Mouse (Mus musculus) CD4-positive, CD25-positive, alpha-beta regulatory T cell (primary cell): Measurements from ENCODE around the gene Mrpl39. TPM values are rescaled to one million over a fixed set of nuclear protein-coding genes. Genes with fewer than 3 reads are reported as not detected.

Experiments used
- polyA plus RNA-seq: library from polyadenylated mRNA; unstranded; fragments of 100-300 nt; shearing (Covaris generic); gene quantifications from one replicate; pipeline ENCODE4 v1.2.1, GENCODE M21; 2017

Gene Mrpl39
- polyA plus RNA-seq: 36.4 TPM

DNA sequence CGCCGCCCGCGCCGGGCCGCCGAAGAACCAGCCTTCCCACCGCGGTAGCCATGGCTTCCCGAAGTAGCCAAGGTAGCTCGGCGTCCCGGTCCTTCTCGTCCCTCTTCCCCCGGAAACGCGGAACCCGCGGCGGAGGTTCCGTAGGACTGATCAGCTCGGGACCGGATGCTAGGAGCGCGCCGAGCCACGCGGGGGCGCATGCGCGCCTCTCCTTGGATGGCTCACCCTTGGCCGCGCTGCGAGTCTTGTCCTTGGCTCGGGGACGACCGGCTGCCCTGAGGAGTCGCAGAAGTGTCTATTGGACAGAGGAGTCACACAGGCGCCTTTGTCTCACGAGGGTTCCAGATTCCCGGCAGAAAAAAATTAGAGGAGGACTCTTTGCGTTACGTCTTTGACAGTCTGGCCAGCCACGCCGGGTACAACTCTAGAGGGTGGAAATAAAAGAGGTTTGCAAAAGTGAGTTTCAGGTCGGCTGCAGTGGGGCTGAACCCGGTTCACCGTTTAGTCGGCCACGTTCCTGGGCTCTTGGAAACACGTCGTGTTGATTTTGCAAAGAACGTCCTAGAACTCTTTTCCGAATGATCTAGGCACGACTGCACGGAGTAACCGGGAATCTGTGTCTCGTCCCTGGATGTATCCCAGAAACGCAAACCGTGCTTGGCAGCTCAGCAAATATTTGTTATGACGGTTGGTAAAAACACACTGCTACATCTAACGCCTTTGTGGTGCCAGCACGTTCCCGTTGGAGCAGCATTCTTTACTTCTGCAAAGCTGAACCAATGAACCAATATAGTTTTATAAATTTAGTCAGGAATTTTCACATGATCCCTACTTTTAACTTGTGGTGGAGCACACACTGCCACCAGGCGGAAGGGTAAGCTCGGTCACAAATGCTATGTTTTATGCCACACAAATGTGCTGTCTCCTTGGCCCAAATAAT, at the start of gene Mrpl39:
Gene Mrpl39 (minus strand): TSS at position 577 of the 940 bp plus-strand sequence.

DNA sequence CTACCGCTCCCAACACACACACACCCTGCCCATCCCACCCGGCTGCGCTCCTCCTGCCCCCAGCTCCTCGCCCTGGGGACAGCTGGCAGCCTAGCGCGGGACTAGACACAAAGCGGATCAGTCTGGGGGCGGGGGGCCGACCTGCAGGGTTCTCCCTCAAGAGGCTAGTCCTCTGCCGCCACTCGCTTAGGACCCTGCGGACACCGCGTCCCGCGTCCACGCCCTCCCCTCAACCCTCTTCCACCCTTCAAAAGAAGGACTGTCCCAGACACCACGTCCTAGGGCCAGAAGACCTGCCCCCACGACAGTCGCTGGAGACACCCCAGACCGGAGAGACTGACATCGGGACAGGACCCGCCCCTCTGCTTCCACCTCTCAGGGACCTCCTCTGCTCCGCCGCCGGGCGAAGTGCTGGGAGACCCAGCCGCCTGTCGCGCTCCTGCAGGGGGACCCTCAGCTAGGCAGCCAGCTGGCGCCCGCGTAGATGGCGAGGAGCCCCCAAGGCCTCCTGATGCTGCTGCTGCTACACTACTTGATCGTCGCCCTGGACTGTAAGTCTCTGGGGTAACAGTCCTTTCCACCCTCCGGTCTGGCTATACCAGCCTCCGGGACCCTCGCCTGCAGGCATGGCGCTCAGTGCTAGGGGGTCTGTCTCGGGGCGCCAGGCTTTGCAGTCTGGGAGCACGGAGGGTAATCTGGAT, 38.6 kb upstream of the Mrpl39 start, which contains the start of gene Jam2:
Gene Jam2 (plus strand): TSS at position 121 of the 701 bp plus-strand sequence.

Other genes with a start within 250 kb of the Mrpl39 start
- not detected for gene A730009L09Rik, start 220.6 kb downstream of the Mrpl39 start, polyA plus RNA-seq
- gene Jam2, start 38.4 kb upstream of the Mrpl39 start, polyA plus RNA-seq: 0.17 TPM
- 45.8 TPM for gene Gabpa, start 99.2 kb upstream of the Mrpl39 start, polyA plus RNA-seq
- 548 TPM for gene Atp5j, start 99.9 kb upstream of the Mrpl39 start, polyA plus RNA-seq